Mouse (Mus musculus) mesoderm, embryonic 11.5 days (tissue): ENCODE results near the gene Prg3.

Source experiments
- DNase-seq: peaks from one replicate; pipeline ENCODE4 v3.0.0-alpha.2; 2012; ENCODE audit warnings: low read depth, low spot score

Prg3 gene

GRCm38 (mm10) chr2:84987930-84988329 lies at the start of gene Prg3:
TSS of gene Prg3 (plus strand) at chr2:84988215.
- DNase-seq: no peak

GRCm38 (mm10) chr2:84938249-84938946 lies 49.6 kb upstream of the Prg3 start:
- no peak for DNase-seq

- DNase-seq: no peak
Observed at GRCm38 (mm10) chr2:84939306-84939705, 48.7 kb upstream of the Prg3 start.

- DNase-seq: no peak
Observed at GRCm38 (mm10) chr2:84939711-84940110, 48.3 kb upstream of the Prg3 start.

- no peak for DNase-seq
Observed at GRCm38 (mm10) chr2:84941332-84941731, 46.7 kb upstream of the Prg3 start.

DNA sequence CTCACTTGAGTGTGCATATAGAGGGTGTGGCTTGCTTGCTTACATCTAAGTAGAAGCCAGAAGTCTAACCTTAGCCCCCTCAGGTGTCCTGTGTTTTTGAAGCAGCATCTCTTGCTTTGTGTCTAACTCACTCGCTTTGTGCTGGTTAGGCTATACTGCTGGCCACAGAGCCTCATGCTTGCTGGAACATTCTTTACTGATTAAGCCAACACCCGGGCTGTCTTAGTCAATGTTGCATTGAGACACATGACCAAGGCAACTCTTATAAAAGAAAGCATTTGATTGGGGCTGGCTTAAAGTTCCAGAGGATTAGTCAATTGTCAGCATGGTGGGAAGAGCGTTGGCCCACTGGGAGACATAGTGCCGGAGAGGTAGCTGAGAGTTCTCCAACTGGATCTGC lies 46.2 kb upstream of the Prg3 start:
- no peak for DNase-seq

GRCm38 (mm10) chr2:84947154-84947771 lies 40.8 kb upstream of the Prg3 start:
- DNase-seq: no peak

GRCm38 (mm10) chr2:84948252-84948651 lies 39.8 kb upstream of the Prg3 start:
- no peak for DNase-seq

DNA sequence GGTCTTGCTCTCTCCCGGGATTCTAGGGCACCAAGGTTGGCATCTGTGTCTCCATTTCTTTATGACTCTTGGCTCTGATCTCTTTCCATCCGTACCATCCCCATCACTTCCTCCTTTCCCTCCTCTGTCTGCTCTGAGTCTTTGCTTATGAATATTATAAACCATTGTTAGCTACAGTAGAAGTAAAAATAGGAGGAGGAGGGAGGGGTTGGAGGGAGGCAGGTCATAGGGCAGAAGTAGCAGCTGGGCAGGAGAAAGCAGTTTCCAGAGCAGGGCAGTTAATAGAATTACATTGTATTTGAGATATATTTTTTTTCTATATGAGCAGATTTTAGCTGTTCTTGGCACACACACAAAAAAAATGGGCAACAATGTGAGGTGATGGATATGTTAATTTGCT lies 39.3 kb upstream of the Prg3 start:
- DNase-seq: no peak

GRCm38 (mm10) chr2:84951027-84951426 lies 37.0 kb upstream of the Prg3 start:
- no peak for DNase-seq

DNA sequence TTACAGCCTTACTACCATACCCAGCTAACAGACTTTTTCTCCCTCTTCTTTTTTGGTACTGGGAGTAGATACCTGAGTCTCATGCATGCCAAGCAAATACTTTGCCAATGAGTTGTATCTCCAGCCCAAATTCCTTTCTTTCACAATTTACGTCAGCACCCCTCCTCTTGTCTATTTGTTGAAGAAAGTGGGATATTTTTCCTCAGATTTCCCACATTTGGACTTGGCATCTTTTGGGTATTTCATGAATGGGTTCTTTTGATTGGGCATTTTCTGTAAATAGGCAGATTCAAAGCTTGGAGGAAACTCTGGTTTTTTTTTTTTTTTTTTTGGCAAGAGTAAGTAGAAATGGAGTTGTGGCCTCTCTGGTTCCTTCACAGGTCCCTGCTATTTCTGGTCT lies 35.8 kb upstream of the Prg3 start:
- DNase-seq: no peak

- DNase-seq: no peak
Observed at GRCm38 (mm10) chr2:84952693-84953092, 35.3 kb upstream of the Prg3 start.

GRCm38 (mm10) chr2:84955435-84955834 lies 32.6 kb upstream of the Prg3 start:
- DNase-seq: no peak

DNA sequence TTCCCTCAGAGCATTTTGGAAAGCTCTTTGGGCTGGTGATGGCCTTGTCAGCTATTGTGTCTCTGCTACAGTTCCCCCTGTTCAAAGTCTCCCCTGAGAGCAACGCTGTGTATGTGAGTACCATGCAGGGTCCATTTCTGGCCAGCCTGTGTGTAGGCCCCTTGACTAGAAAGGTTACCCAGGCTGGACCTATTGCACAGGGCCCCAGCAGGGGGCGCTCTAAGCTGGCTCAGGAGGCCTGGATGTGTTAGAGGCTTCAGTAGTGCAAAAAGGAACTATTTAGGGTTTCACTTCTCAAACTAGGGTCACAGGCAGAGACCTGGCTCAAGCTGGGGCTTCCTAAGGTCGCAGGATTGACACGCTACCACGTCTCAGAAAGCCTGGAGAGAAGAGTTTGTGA lies 31.7 kb upstream of the Prg3 start:
- peak; percentile 65 for DNase-seq

GRCm38 (mm10) chr2:84958588-84959264 lies 29.3 kb upstream of the Prg3 start:
- DNase-seq: no peak

DNA sequence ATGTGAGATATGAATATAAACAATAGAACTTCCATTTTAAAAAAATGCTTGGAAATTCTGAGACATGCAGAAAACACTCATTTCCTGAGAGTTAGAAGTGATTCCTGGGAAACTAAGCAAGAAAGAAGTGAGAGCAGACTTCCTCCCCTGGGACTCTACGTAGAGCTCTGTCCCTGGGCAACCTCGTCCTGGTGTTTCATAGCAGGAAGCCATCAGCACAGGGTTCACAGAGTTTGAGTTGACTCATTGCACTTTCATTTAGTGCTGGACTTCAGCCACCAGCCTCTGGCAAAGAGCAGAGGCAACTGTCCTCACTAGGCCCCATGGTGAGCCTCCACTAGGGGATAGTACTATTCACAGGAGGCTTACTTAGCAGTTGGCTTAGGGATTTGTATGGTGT lies 26.7 kb upstream of the Prg3 start:
- DNase-seq: no peak

- no peak for DNase-seq
Observed at GRCm38 (mm10) chr2:84961901-84962300, 26.1 kb upstream of the Prg3 start.

DNA sequence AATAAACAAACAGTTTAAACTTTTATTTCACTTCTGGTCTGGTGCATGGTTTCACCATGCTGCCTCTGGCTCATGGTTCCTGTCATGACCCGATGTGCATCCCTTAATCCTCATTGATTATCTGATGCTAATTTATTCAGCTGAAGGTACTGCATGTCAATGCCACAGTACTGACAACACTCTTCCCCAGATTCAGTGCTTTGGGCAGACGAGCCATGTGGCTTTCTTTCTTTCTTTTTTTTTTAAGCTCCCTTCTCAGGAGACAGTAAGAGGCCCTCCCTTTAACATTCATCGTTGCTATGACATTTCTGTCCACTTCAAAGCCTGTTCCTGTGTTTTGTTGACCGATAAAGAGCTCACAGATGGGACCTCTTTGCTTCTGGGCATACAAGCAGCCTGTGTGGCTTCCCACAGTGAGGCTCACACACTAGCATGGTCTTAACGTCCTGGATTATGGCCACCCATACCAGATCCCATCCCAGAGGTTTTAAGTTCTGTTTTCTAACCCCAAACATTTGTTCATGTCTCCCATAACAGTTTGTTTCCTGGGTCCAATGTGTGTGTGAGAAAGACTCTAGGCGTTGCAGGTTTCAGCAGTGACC lies 25.0 kb upstream of the Prg3 start:
- DNase-seq: no peak

GRCm38 (mm10) chr2:84964111-84964801 lies 23.8 kb upstream of the Prg3 start:
- DNase-seq: no peak

GRCm38 (mm10) chr2:84967318-84967991 lies 20.6 kb upstream of the Prg3 start:
- DNase-seq: no peak

GRCm38 (mm10) chr2:84975580-84975979 lies 12.4 kb upstream of the Prg3 start:
- DNase-seq: no peak
